Mouse (Mus musculus): ENCODE measurements around the gene Olfr890.
"Not testable (repeated sequence)": the region's sequence is repeated elsewhere in the genome, so short reads cannot be mapped to it uniquely, and the experiment has no call there.

Olfr890 gene

DNA sequence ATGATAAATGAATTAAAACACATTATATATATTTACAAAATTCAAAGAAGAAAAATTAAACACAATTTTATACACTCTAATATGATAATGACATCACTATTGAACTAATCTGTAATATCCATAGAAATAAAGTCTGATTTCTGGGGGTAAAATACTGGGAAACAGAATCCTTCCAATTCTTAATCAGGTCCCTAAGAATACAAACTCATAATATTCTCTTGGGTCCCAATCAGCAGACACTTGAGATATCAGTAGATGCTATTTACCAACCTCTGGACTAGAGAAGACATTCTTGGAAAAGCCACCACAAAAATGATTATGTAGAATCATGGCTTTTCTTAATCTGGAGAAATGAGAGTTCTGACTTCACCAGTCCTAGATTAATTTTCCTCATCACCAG lies at the start of gene Olfr890:
TSS of gene Olfr890 (plus strand) at position 301 of the 400 bp plus-strand sequence.
- no peak for DNase-seq (ENCODE audit: low read depth, low spot score)

DNA sequence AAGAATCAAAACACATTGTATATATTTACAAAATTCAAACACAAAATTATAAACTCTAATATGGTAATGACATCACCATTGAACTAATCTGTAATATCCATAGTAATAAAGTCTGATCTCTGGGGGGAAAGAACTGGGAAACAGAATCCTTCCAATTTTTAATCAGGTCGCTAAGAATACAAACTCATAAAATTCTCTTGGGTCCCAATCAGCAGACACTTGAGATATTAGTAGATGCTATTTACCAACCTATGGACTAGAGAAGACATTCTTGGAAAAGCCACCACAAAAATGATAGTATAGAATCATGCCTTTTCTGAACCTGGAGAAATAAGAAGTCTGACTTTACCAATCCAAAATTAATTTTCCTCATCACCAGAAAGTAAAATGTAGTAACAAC lies 34.5 kb upstream of the Olfr890 start, which contains the start of gene Olfr888:
TSS of gene Olfr888 (plus strand) at position 301 of the 400 bp plus-strand sequence.
- DNase-seq (ENCODE audit: low read depth, low spot score), result no peak

DNA sequence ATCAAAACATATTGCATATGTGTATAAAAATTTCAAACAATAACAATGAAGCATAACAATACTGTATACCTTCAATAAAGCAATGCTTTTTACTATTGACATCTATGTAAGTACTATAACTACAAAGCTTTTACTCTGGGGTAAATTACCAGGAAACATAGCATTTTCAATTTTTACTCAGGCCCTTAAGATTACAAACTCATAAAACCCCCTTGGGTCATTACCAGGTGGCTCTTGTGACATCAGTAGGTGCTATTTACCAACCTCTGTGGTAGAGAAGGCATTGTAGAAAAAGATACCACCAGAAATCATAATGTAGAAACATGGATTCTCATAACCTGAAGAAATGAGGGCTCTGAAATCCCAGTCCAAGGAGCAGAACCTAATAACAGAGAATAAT lies 27.4 kb upstream of the Olfr890 start, which contains the start of gene Olfr889:
TSS of gene Olfr889 (plus strand) at position 301 of the 400 bp plus-strand sequence.
- no peak for DNase-seq (ENCODE audit: low read depth, low spot score)

DNA sequence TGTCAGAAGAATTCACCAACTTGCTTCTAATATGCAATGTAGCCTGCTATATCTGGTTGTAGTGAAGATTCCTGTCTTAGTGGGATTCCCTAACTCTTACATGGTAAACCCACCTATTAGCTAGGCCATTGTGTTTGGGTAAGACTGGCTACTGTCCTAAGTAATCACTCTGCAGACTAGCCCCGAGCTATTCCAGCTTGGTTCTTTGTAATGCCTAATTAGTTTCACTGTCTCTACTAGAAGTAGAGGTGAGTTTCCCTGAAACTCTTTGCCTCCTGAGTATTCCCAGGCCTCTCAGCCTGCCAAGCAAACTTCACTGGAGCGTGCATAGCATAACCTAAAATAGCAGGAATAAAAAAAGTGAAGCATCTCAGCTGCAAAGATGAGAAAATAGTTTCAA lies 26.0 kb downstream of the Olfr890 start:
- not testable (repeated sequence) for DNase-seq (ENCODE audit: low read depth, low spot score)

DNA sequence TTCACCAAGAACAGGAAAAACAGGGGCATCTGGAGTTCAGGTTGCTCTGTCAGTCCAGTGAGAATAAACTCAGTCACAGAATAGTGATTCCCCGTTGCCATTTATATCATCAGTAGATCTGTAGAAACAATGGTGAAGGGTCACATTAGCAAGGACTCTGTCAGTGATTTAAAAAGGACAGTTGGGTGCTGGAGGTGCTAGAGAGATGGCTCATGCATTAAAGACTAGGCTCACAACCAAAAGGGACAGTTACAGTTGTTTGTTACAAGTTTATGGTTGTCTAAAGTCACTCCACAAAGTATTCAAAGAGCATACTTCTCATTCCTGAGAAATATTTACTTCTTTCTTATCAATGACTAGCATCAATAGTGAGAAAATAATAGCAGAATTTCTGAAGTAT lies 38.4 kb downstream of the Olfr890 start, which contains the start of gene Olfr891:
TSS of gene Olfr891 (minus strand) at position 101 of the 400 bp plus-strand sequence.
- no peak for DNase-seq (ENCODE audit: low read depth, low spot score)

Data from telencephalon, adult 2 months (tissue).